Mouse (Mus musculus) spleen, adult 2 months (tissue): ENCODE results near the gene Atp6v0a2. TPM values are rescaled to one million over a fixed set of nuclear protein-coding genes. Genes with fewer than 3 reads are reported as not detected.
"Not testable (repeated sequence)": the region's sequence is repeated elsewhere in the genome, so short reads cannot be mapped to it uniquely, and the experiment has no call there.

Experiments
- DNase-seq, 2 experiments: peaks; one replicate each; pipeline versions ENCODE4 v3.0.0 to v3.0.0-alpha.2; 2012 to 2021; ENCODE audit warnings: low spot score in 2 of 2, low read depth in 1 of 2
- H3K27ac ChIP-seq: fragments of 200-500 bp; 2 replicates; pipeline ENCODE4 v1.5.1; 2012; ENCODE audit warnings: low read length, inconsistent platforms; ENCODE audit not compliant: insufficient read depth
- H3K27me3 ChIP-seq: fragments of 200-500 bp; 2 replicates; pipeline ENCODE4 v1.6.1; 2012; ENCODE audit warnings: mild to moderate bottlenecking, moderate library complexity, low read length, inconsistent platforms; ENCODE audit not compliant: control insufficient read depth, insufficient read depth
- H3K36me3 ChIP-seq: fragments of 200-500 bp; 2 replicates; pipeline ENCODE4 v1.6.1; 2012; ENCODE audit warnings: mild to moderate bottlenecking, low read length, inconsistent platforms; ENCODE audit not compliant: control insufficient read depth, insufficient read depth
- H3K4me1 ChIP-seq: fragments of 200-500 bp; 2 replicates; pipeline ENCODE4 v1.6.1; 2011; ENCODE audit warnings: inconsistent platforms; ENCODE audit not compliant: control insufficient read depth, insufficient read depth, insufficient read length
- H3K4me3 ChIP-seq: fragments of 200-500 bp; 2 replicates; pipeline ENCODE4 v1.5.1; 2011; ENCODE audit warnings: mild to moderate bottlenecking, inconsistent platforms; ENCODE audit not compliant: insufficient read depth, insufficient read length; ENCODE audit errors: extremely low read depth
- CTCF ChIP-seq: fragments of 200-500 bp; IDR thresholded peaks from 2 replicates; pipeline ENCODE4 v1.5.1; 2011; ENCODE audit warnings: mild to moderate bottlenecking, inconsistent platforms; ENCODE audit not compliant: insufficient read depth, insufficient read length, insufficient replicate concordance; ENCODE audit errors: extremely low read depth
- POLR2A ChIP-seq: fragments of 200-500 bp; IDR thresholded peaks from 2 replicates; pipeline ENCODE4 v1.6.1; 2011; ENCODE audit warnings: low read depth, low read length, inconsistent platforms
- WGBS: fragments of 180-500 bp; shearing (Covaris S2); methylation state at CpG from one replicate; pipeline ENCODE4 v1.1.7; 2018; 5-methylcytosine and 5-hydroxymethylcytosine counted together
- polyA plus RNA-seq: library from polyadenylated mRNA; depleted of rRNA; stranded (reverse); fragments of >200 nt; gene quantifications from 2 replicates; pipeline ENCODE4 v1.2.3, GENCODE M21; 2012

Atp6v0a2 gene
- polyA plus RNA-seq, 1 experiment: 35.7 TPM

- Histone ChIP-seq H3K36me3 (no peaks in the 10 kb centered on the region), H3K4me1 (no peaks in the 10 kb centered on the region), H3K27me3 (no peaks in the 10 kb centered on the region), H3K27ac (no peak overlapping the region), H3K4me3 (no peak overlapping the region)
- 72% methylated on average over 15 of the region's 15 CpGs for WGBS
- no peak for DNase-seq
- TF ChIP-seq CTCF: no peak
- no peak for TF ChIP-seq POLR2A
Measured at GRCm38 (mm10) chr5:124622890-124623289, 5.5 kb upstream of the Atp6v0a2 start.

GRCm38 (mm10) chr5:124624291-124624690, 4.1 kb upstream of the Atp6v0a2 start:
- Histone ChIP-seq H3K4me1 (peaks cover 4% of the 10 kb centered on the region), H3K27me3 (no peaks in the 10 kb centered on the region), H3K27ac (no peak overlapping the region), H3K36me3 (no peaks in the 10 kb centered on the region), H3K4me3 (no peak overlapping the region)
- TF ChIP-seq CTCF (no peak), POLR2A (no peak)
- no peak for DNase-seq
- 98% methylated on average over 9 of the region's 9 CpGs for whole genome bisulfite sequencing

- H3K27me3 ChIP-seq: no peaks in the 10 kb centered on the region
- TF ChIP-seq CTCF (no peak), POLR2A (no peak)
- H3K27ac ChIP-seq: no peak overlapping the region
- 10% methylated on average over 11 of the region's 11 CpGs for WGBS
- peaks cover 5% of the 10 kb centered on the region for H3K36me3 ChIP-seq
- H3K4me3 ChIP-seq: peak overlapping the region; percentile 96
- DNase-seq: no peak
- peaks cover 10% of the 10 kb centered on the region for H3K4me1 ChIP-seq
Measured at GRCm38 (mm10) chr5:124629641-124630040, 1.3 kb downstream of the Atp6v0a2 start.

GRCm38 (mm10) chr5:124631685-124632084, 3.3 kb downstream of the Atp6v0a2 start:
- WGBS: 79% methylated on average over 11 of the region's 11 CpGs
- no peaks in the 10 kb centered on the region for H3K27me3 ChIP-seq
- H3K4me3 ChIP-seq: no peak overlapping the region
- peaks cover 12% of the 10 kb centered on the region for H3K4me1 ChIP-seq
- H3K27ac ChIP-seq: no peak overlapping the region
- peaks cover 15% of the 10 kb centered on the region for H3K36me3 ChIP-seq
- DNase-seq: no peak
- TF ChIP-seq CTCF (no peak), POLR2A (no peak)

- 46% methylated on average over 5 of the region's 5 CpGs for WGBS
- H3K27me3 ChIP-seq: no peaks in the 10 kb centered on the region
- H3K36me3 ChIP-seq: peaks cover 16% of the 10 kb centered on the region
- DNase-seq: no peak
- peaks cover 19% of the 10 kb centered on the region for H3K4me1 ChIP-seq
- no peak overlapping the region for H3K27ac ChIP-seq
- H3K4me3 ChIP-seq: no peak overlapping the region
- no peak for TF ChIP-seq CTCF
- TF ChIP-seq POLR2A: no peak
Measured at GRCm38 (mm10) chr5:124632461-124632860, 4.1 kb downstream of the Atp6v0a2 start.

- TF ChIP-seq CTCF (no peak), POLR2A (no peak)
- Histone ChIP-seq H3K4me3 (no peak overlapping the region), H3K4me1 (peaks cover 19% of the 10 kb centered on the region), H3K36me3 (peaks cover 21% of the 10 kb centered on the region), H3K27ac (no peak overlapping the region), H3K27me3 (no peaks in the 10 kb centered on the region)
- DNase-seq: no peak
- 39% methylated on average over 2 of the region's 2 CpGs for WGBS
Measured at GRCm38 (mm10) chr5:124633425-124633824, 5.0 kb downstream of the Atp6v0a2 start.

GRCm38 (mm10) chr5:124635068-124635467, 6.7 kb downstream of the Atp6v0a2 start:
- peaks cover 35% of the 10 kb centered on the region for H3K36me3 ChIP-seq
- 93% methylated on average over 4 of the region's 4 CpGs for WGBS
- H3K4me1 ChIP-seq: peaks cover 14% of the 10 kb centered on the region; the same call in 1 of the 2 replicates

GRCm38 (mm10) chr5:124636139-124636538, 7.8 kb downstream of the Atp6v0a2 start:
- TF ChIP-seq CTCF (no peak), POLR2A (no peak)
- DNase-seq: no peak
- 93% methylated on average over 3 of the region's 3 CpGs for WGBS
- Histone ChIP-seq H3K4me1 (peaks cover 13% of the 10 kb centered on the region; the same call in 1 of the 2 replicates), H3K4me3 (no peak overlapping the region), H3K27ac (no peak overlapping the region), H3K36me3 (peaks cover 41% of the 10 kb centered on the region), H3K27me3 (no peaks in the 10 kb centered on the region)

More at GRCm38 (mm10) chr5:124635068-124635467, 6.7 kb downstream of the Atp6v0a2 start:
- H3K27ac ChIP-seq, H3K27me3 ChIP-seq, DNase-seq, H3K4me3 ChIP-seq: not testable (repeated sequence)
